Mouse (Mus musculus): ENCODE results near the gene Tpbpa.
"Not testable (repeated sequence)": the region's sequence is repeated elsewhere in the genome, so short reads cannot be mapped to it uniquely, and the experiment has no call there.

The Tpbpa gene

DNA sequence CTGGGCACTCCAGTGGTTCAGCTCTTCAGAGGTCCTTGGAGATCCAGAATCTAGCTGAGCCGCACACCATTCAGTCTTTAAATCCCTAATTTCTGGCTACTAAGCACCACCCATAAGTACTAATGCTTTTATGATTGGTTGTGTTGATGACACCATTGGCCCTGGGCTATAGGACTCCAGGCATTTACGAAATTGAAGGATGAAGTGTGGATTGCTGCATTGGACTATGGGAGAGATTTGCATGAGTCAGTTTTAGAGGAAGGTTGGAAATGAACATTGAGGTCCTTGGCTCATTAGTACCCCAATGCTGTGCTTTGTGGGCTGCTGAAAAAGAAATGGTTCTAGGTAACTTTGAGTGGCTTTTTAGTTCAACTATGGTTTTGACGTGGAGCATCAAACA lies at the start of gene Tpbpa:
Gene Tpbpa, minus strand, starts transcription at position 101 of the 400 bp plus-strand sequence.
- DNase-seq, result not testable (repeated sequence)

DNA sequence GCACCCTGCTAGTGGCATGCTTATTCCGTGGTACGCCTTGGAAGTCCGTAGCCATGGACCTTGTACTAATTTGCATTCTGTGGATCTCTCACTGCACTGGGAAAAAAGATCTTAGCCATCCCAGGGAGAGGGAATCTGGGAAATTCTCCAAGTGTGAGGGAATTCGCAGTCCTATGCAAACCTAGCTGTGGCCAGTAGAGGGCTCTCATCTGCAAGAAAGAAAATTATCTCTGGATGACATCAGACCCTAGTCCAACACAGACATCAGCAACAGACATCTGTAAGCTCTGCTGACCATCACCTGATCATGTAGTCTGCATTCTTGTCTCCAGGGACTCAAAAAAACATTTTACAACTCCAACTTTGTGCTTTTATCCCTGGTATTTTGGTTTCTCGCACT lies 45.1 kb upstream of the Tpbpa start:
- DNase-seq, result not testable (repeated sequence)

DNA sequence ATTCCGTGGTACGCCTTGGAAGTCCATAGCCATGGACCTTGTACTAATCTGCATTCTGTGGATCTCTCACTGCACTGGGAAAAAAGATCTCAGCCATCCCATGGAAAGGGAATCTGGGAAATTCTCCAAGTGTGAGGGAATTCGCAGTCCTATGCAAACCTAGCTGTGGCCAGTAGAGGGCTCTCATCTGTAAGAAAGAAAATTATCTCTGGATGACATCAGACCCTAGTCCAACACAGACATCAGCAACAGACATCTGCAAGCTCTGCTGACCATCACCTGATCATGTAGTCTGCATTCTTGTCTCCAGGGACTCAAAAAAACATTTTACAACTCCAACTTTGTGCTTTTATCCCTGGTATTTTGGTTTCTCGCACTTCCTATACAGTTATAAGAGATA lies 30.5 kb upstream of the Tpbpa start:
- not testable (repeated sequence) for DNase-seq

DNA sequence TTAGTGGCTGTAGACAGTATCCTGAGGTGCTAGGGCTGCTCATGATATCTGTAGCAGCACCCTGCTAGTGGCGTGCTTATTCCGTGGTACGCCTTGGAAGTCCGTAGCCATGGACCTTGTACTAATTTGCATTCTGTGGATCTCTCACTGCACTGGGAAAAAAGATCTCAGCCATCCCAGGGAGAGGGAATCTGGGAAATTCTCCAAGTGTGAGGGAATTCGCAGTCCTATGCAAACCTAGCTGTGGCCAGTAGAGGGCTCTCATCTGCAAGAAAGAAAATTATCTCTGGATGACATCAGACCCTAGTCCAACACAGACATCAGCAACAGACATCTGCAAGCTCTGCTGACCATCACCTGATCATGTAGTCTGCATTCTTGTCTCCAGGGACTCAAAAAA lies 22.2 kb upstream of the Tpbpa start:
- DNase-seq, result not testable (repeated sequence)

DNA sequence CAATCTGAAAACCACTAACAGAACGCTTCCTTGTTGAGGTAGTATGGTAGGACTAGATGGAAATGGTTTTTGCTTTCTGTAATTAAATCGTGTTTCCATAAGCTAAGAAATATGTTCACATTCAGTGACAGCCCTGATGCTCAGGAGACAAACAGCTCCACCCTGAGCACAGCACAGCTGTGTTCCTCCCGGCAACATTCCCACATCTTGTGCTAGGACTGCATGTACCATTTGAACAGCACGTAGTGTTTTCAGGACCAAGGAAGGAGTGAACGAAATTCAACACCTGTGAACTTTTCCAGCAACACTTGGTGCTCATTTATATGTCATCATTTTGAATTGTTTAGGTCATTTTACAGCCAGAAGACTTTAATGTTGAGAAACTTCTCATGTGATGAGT lies 19.9 kb upstream of the Tpbpa start:
- DNase-seq, result no peak

GRCm38 (mm10) chr13:60936500-60936901 lies 5.3 kb downstream of the Tpbpa start, which contains the start of the genes Gm49391 and Ctla2a:
Gene Gm49391, minus strand, starts transcription at chr13:60936571.
Gene Ctla2a, minus strand, starts transcription at chr13:60936625.
- peak; percentile 2 for DNase-seq

DNA sequence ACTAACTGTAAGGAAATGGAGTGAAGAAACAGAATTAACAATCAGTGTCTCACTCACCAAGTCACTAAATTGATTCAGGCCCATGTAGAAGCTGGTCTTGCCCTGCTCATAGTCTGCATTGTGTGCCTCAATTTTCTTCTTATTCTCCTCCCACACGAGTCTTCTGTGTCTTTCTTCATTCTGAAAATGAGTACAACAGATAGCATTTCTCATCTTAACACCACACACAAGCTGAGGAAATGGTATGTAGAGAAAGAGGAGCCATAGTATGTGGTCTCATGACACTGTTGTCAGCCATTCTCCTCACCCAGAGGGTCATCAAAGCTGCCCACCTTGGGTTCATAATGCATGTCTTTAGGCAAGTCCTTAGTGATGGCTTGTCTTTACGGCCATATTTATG lies 6.3 kb downstream of the Tpbpa start, which contains the start of gene Gm49393:
Gene Gm49393, minus strand, starts transcription at position 101 of the 400 bp plus-strand sequence.
- DNase-seq, result not testable (repeated sequence)

- DNase-seq, result not testable (repeated sequence)
These were observed 37.0 kb downstream of the Tpbpa start, which contains the start of gene Tpbpb for GRCm38 (mm10) chr13:60904780-60905179. Gene Tpbpb, minus strand, starts transcription at chr13:60904880.

GRCm38 (mm10) chr13:60897328-60897727 lies 44.5 kb downstream of the Tpbpa start, which contains the start of gene Ctla2b:
Gene Ctla2b, minus strand, starts transcription at chr13:60897447.
- DNase-seq, result peak; percentile 1

GRCm38 (mm10) chr13:60896794-60897193 lies 45.0 kb downstream of the Tpbpa start, which contains the start of gene Gm49392:
Gene Gm49392, minus strand, starts transcription at chr13:60896894.
- DNase-seq, result not testable (repeated sequence)

- DNase-seq, result no peak
These were observed 46.2 kb downstream of the Tpbpa start for GRCm38 (mm10) chr13:60895406-60896160.

DNA sequence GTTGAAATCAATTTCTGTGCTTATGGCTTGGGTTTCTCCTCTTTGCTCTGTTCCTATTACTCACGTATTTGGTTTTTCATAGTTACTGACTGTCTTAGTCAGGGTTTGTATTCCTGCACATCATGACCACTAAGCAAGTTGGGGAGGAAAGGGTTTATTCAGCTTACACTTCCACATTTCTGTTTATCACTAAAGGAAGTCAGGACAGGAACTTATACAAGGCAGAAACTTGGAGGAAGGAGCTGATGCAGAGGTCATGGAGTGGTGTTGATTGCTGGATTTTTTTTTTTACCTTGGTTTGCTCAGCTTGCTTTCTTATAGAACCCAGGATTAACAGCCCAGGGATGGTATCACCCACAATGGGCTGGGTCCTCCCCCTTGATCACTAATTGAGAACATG lies 49.5 kb downstream of the Tpbpa start:
- DNase-seq, result no peak

Data from embryo, embryonic 11 days (tissue).